Mouse (Mus musculus): ENCODE results near the gene Il22ra1. TPM values are rescaled to one million over a fixed set of nuclear protein-coding genes. Genes with fewer than 3 reads are reported as not detected.

The Il22ra1 gene
- polyA plus RNA-seq, 1 experiment, result 0.04 TPM

DNA sequence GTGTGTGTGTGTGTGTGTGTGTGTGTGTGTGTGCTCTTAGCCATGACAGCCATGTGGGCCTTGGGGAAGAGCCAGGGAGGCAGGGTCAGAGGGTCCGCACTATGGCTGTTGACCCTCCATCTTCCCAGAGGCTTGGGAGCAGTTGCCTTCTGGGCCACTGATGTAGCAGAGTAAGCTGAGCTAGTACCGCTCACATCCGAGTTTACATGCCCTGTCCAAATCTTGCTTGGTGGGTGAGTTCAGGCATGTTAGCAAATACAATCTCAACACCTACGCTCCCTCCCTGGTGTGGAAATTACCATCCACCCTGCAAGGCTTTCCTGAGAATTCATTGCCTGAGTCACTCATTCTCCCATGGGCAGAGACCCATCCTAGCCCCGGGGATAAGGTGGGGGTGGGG lies 53.3 kb downstream of the Il22ra1 start:
- no peak overlapping the region for H3K4me3 ChIP-seq (ENCODE audit: insufficient read depth, poor library complexity, severe bottlenecking)
- H3K27me3 ChIP-seq (ENCODE audit: control insufficient read depth, insufficient read depth, insufficient read length), result peaks cover 14% of the 10 kb centered on the region
- no peak for TF ChIP-seq CEBPB (IDR thresholded peaks at IDR 0.05; ENCODE audit: low read depth)
- no peak for TF ChIP-seq MAX (IDR thresholded peaks at IDR 0.05)
- no peak for TF ChIP-seq FOSL1 (IDR thresholded peaks at IDR 0.05; ENCODE audit: insufficient read depth, low read length, poor library complexity, severe bottlenecking)
- no peak for TF ChIP-seq CTCF (IDR thresholded peaks at IDR 0.05; ENCODE audit: control insufficient read depth, insufficient read depth, insufficient read length)
- TF ChIP-seq MYOG (IDR thresholded peaks at IDR 0.05; ENCODE audit: control insufficient read depth, extremely low read depth, insufficient read length), result no peak
- TF ChIP-seq USF1 (IDR thresholded peaks at IDR 0.05; ENCODE audit: low read depth), result no peak
- no peak for TF ChIP-seq MYOD1 (IDR thresholded peaks at IDR 0.05; ENCODE audit: control insufficient read depth, insufficient read length, low read depth)
- H3K36me3 ChIP-seq (ENCODE audit: control insufficient read depth, insufficient read depth), result no peaks in the 10 kb centered on the region
- H3K79me2 ChIP-seq (ENCODE audit: control insufficient read depth, insufficient read depth), result no peaks in the 10 kb centered on the region
- H3ac ChIP-seq (ENCODE audit: control insufficient read depth, insufficient read length, low read depth), result no peak overlapping the region
- no peaks in the 10 kb centered on the region for H3K79me3 ChIP-seq (ENCODE audit: low read depth)

DNA sequence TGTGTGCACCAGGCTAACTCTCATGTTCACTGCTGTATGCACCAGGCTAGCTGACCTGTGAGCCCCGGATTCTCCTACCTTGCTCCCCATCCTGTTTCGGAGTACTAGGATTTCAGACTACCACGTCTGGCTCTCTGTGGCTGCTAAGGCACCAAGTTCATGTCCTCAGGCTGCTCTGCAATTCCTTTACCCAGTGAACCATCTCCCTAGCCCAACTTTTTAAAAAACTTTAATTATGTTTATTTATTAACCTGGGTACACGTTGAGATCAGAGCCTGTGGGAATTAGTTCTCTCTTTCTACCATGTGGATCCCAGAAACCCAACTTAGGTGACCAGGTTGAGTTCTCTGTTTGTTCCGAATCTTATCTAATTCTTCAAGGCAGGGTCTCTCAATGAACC lies 58.6 kb downstream of the Il22ra1 start:
- peaks cover 27% of the 10 kb centered on the region for H3K27me3 ChIP-seq (ENCODE audit: control insufficient read depth, insufficient read depth, insufficient read length)
- no peaks in the 10 kb centered on the region for H3K36me3 ChIP-seq (ENCODE audit: control insufficient read depth, insufficient read depth)
- no peaks in the 10 kb centered on the region for H3K79me2 ChIP-seq (ENCODE audit: control insufficient read depth, insufficient read depth)
- H3ac ChIP-seq (ENCODE audit: control insufficient read depth, insufficient read length, low read depth), result no peak overlapping the region
- no peaks in the 10 kb centered on the region for H3K79me3 ChIP-seq (ENCODE audit: low read depth)
- no peak overlapping the region for H3K4me3 ChIP-seq (ENCODE audit: insufficient read depth, poor library complexity, severe bottlenecking)
- TF ChIP-seq CEBPB (IDR thresholded peaks at IDR 0.05; ENCODE audit: low read depth) (no peak), MYOD1 (IDR thresholded peaks at IDR 0.05; ENCODE audit: control insufficient read depth, insufficient read length, low read depth) (no peak), MYOG (IDR thresholded peaks at IDR 0.05; ENCODE audit: control insufficient read depth, extremely low read depth, insufficient read length) (no peak), USF1 (IDR thresholded peaks at IDR 0.05; ENCODE audit: low read depth) (no peak), CTCF (IDR thresholded peaks at IDR 0.05; ENCODE audit: control insufficient read depth, insufficient read depth, insufficient read length) (no peak), FOSL1 (IDR thresholded peaks at IDR 0.05; ENCODE audit: insufficient read depth, low read length, poor library complexity, severe bottlenecking) (no peak), MAX (IDR thresholded peaks at IDR 0.05) (no peak)

DNA sequence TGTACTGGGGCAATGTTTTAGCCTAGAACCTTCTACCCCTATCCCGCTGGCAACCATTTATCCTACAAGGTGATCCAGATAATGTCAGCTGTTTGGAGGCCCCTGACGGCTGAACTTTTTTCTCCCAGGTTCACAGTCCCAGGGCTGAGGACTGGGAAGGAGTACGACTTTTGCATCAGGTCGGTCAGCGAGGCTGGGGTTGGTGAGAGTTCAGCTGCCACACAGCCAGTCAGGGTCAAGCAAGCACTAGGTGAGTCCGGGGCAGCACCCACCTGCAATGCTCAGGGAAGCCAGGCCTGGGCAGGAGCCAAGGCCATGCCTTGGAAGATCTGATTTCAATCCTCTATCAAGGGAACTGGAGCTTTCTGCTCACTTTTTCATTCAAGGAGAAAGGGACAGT lies 59.3 kb downstream of the Il22ra1 start:
- TF ChIP-seq MAX (IDR thresholded peaks at IDR 0.05) (no peak), USF1 (IDR thresholded peaks at IDR 0.05; ENCODE audit: low read depth) (no peak), FOSL1 (IDR thresholded peaks at IDR 0.05; ENCODE audit: insufficient read depth, low read length, poor library complexity, severe bottlenecking) (no peak), MYOD1 (IDR thresholded peaks at IDR 0.05; ENCODE audit: control insufficient read depth, insufficient read length, low read depth) (no peak), CTCF (IDR thresholded peaks at IDR 0.05; ENCODE audit: control insufficient read depth, insufficient read depth, insufficient read length) (no peak), CEBPB (IDR thresholded peaks at IDR 0.05; ENCODE audit: low read depth) (no peak), MYOG (IDR thresholded peaks at IDR 0.05; ENCODE audit: control insufficient read depth, extremely low read depth, insufficient read length) (no peak)
- no peak overlapping the region for H3ac ChIP-seq (ENCODE audit: control insufficient read depth, insufficient read length, low read depth)
- peaks cover 27% of the 10 kb centered on the region for H3K27me3 ChIP-seq (ENCODE audit: control insufficient read depth, insufficient read depth, insufficient read length)
- no peaks in the 10 kb centered on the region for H3K36me3 ChIP-seq (ENCODE audit: control insufficient read depth, insufficient read depth)
- no peaks in the 10 kb centered on the region for H3K79me3 ChIP-seq (ENCODE audit: low read depth)
- H3K4me3 ChIP-seq (ENCODE audit: insufficient read depth, poor library complexity, severe bottlenecking), result no peak overlapping the region
- no peaks in the 10 kb centered on the region for H3K79me2 ChIP-seq (ENCODE audit: control insufficient read depth, insufficient read depth)

DNA sequence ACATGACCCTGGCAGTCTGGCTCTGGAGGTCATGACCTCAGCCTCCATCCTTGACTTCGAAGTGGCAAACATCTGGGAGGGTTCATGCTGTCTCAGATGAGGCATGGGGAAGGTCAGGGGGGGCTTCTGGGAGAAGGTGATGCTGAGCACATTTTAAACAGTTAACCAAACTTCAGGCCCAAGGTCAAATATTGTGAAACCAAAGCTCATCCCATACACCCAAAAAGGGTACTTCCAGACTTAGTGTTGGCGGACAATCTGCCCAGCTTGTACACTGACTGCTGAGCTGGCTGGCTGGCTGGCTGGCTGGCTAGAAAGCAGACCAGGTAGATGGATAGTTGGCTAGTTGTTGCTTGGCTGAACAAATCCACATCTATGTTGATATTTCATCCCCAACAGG lies 61.2 kb downstream of the Il22ra1 start:
- Histone ChIP-seq H3K79me2 (ENCODE audit: control insufficient read depth, insufficient read depth) (no peaks in the 10 kb centered on the region), H3K36me3 (ENCODE audit: control insufficient read depth, insufficient read depth) (no peaks in the 10 kb centered on the region), H3ac (ENCODE audit: control insufficient read depth, insufficient read length, low read depth) (no peak overlapping the region), H3K4me3 (ENCODE audit: insufficient read depth, poor library complexity, severe bottlenecking) (no peak overlapping the region), H3K27me3 (ENCODE audit: control insufficient read depth, insufficient read depth, insufficient read length) (peaks cover 27% of the 10 kb centered on the region), H3K79me3 (ENCODE audit: low read depth) (no peaks in the 10 kb centered on the region)
- TF ChIP-seq CEBPB (IDR thresholded peaks at IDR 0.05; ENCODE audit: low read depth) (no peak), MYOG (IDR thresholded peaks at IDR 0.05; ENCODE audit: control insufficient read depth, extremely low read depth, insufficient read length) (no peak), CTCF (IDR thresholded peaks at IDR 0.05; ENCODE audit: control insufficient read depth, insufficient read depth, insufficient read length) (no peak), FOSL1 (IDR thresholded peaks at IDR 0.05; ENCODE audit: insufficient read depth, low read length, poor library complexity, severe bottlenecking) (no peak), USF1 (IDR thresholded peaks at IDR 0.05; ENCODE audit: low read depth) (no peak), MAX (IDR thresholded peaks at IDR 0.05) (no peak), MYOD1 (IDR thresholded peaks at IDR 0.05; ENCODE audit: control insufficient read depth, insufficient read length, low read depth) (no peak)

DNA sequence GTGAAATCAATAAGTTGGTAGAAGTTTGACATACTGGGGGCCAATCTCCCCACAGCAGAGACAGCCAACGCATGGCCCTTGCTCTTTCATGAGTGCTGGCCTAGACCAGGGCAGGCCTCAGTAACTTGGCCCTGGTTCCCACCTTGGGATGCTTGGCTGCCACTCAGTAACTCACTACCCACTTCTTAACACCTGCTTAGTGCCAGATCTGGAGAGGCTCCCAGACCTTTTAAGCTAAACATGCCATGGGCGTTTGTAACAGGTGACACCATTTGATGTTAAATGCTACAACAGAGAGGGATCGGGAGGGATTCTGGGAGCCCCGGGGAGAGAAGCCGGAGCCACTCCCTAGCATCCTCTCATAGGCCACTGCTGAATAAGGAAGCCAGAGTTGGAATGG lies 64.8 kb downstream of the Il22ra1 start:
- Histone ChIP-seq H3K79me3 (ENCODE audit: low read depth) (no peaks in the 10 kb centered on the region), H3K27me3 (ENCODE audit: control insufficient read depth, insufficient read depth, insufficient read length) (peaks cover 17% of the 10 kb centered on the region), H3K79me2 (ENCODE audit: control insufficient read depth, insufficient read depth) (no peaks in the 10 kb centered on the region), H3K36me3 (ENCODE audit: control insufficient read depth, insufficient read depth) (no peaks in the 10 kb centered on the region), H3ac (ENCODE audit: control insufficient read depth, insufficient read length, low read depth) (no peak overlapping the region), H3K4me3 (ENCODE audit: insufficient read depth, poor library complexity, severe bottlenecking) (no peak overlapping the region)
- no peak for TF ChIP-seq MYOG (IDR thresholded peaks at IDR 0.05; ENCODE audit: control insufficient read depth, extremely low read depth, insufficient read length)
- TF ChIP-seq MYOD1 (IDR thresholded peaks at IDR 0.05; ENCODE audit: control insufficient read depth, insufficient read length, low read depth), result no peak
- TF ChIP-seq CTCF (IDR thresholded peaks at IDR 0.05; ENCODE audit: control insufficient read depth, insufficient read depth, insufficient read length), result no peak
- no peak for TF ChIP-seq USF1 (IDR thresholded peaks at IDR 0.05; ENCODE audit: low read depth)
- no peak for TF ChIP-seq MAX (IDR thresholded peaks at IDR 0.05)
- TF ChIP-seq FOSL1 (IDR thresholded peaks at IDR 0.05; ENCODE audit: insufficient read depth, low read length, poor library complexity, severe bottlenecking), result no peak
- no peak for TF ChIP-seq CEBPB (IDR thresholded peaks at IDR 0.05; ENCODE audit: low read depth)

DNA sequence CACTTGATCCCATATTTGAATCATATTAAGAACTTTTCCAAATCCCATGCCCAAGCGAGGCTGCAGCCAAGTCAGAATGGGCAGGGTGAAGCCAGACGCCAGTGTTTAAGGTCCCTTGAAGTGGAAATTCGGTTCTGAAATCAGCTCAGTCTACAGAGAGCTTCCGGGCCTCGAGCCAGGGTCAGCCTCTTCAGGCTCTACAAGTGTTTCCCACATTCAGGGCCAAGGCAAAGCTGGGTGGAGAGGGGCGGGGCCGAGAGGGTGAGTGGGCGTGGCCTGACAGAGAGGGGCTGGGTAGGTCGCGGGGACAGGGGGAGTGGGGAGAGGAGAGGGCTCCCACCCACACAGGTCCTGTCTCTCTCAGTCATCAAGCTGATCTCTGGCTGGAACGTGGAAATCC lies 70.0 kb downstream of the Il22ra1 start:
- peaks cover 6% of the 10 kb centered on the region for H3K27me3 ChIP-seq (ENCODE audit: control insufficient read depth, insufficient read depth, insufficient read length)

More for the DNA sequence above, 70.0 kb downstream of the Il22ra1 start:
- no peak overlapping the region for H3ac ChIP-seq (ENCODE audit: control insufficient read depth, insufficient read length, low read depth)
- TF ChIP-seq MAX (IDR thresholded peaks at IDR 0.05), result no peak
- H3K79me3 ChIP-seq (ENCODE audit: low read depth), result no peaks in the 10 kb centered on the region
- H3K4me3 ChIP-seq (ENCODE audit: insufficient read depth, poor library complexity, severe bottlenecking), result no peak overlapping the region
- H3K79me2 ChIP-seq (ENCODE audit: control insufficient read depth, insufficient read depth), result no peaks in the 10 kb centered on the region
- no peaks in the 10 kb centered on the region for H3K36me3 ChIP-seq (ENCODE audit: control insufficient read depth, insufficient read depth)

Measured in C2C12 (cell line).